Mouse (Mus musculus) left cerebral cortex, postnatal 14 days (tissue): ENCODE results near the gene Loxl4. TPM values are rescaled to one million over a fixed set of nuclear protein-coding genes. Genes with fewer than 3 reads are reported as not detected.

ENCODE experiments used
- DNase-seq, 2 experiments: peaks; one replicate each; pipeline ENCODE4 v3.0.0; 2021 to 2022; ENCODE audit warnings: low spot score in 2 of 2, mixed read lengths in 1 of 2
- intact Hi-C: fragments of 180-260 bp; cut with DNase I; formaldehyde crosslinking; loops from one replicate; pipeline ENCODE4 v1.15.1; 2025
- total RNA-seq, 2 experiments: library from RNA; stranded (reverse); gene quantifications; 2 replicates each; pipeline ENCODE4 v1.2.3; 2021

Loxl4 gene
- total RNA-seq, 2 experiments from 2014 or later = 0.30 TPM; not detected in 1

DNA sequence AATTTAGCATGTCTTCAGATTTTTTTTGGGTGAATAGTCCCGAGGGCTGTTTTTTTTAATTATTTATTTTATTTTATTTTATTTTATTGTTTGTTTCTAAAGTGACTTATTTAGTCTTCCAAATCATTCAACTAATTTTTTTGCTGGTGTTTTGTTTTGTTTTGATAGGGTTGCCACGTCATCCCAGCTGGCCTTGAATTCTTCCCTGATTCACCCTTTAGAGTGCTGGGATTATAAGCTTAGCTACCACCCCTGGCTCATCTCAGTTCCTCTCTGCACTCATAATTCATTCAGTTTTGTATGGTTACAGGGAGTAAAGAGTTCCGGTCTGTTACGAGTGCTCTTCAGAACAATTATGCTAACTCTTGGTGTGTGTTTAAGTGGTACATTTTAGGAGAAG lies 34.0 kb downstream of the Loxl4 start:
- DNase-seq = no peak
- intact Hi-C loops = no loop called here

DNA sequence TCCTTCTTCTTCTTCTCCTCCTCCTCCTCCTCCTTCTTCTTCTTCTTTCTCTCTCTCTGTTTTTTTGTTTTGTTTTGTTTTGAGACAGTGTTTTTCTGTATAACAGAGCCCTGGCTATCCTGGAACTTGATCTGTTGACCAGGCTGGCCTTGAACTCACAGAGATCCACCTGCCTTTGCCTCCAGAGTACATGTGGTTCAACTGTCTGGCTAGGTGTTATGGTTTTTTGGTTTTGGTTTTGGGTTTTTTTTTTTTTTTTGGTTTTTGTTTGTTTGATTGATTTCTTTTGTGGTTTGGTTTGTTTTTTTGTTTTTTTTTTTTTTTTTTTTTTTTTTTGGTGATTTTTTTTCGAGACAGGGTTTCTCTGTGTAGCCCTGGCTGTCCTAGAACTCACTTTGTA lies 35.8 kb downstream of the Loxl4 start:
- no peak for DNase-seq
- intact Hi-C loops = no loop called here

DNA sequence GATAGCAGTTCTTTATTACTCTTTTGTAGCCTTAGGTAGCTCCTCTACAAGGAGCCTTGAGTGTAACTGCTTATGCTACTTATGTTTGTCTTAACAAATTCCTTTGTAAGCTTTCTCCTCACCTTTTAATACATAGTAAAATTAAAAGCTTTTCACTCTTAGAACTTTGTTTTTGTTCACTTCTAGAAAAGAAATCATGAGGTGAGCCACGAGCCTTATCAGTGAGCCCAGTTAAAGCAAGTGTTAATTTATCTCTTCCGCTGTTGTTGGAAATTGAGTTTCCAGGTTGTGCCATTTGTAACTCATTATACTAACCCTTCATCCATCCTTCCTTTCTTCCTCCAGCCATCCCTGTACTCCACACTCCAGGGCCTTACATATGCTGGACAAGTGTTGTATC lies 37.3 kb downstream of the Loxl4 start:
- intact Hi-C loops = no loop called here
- no peak for DNase-seq

DNA sequence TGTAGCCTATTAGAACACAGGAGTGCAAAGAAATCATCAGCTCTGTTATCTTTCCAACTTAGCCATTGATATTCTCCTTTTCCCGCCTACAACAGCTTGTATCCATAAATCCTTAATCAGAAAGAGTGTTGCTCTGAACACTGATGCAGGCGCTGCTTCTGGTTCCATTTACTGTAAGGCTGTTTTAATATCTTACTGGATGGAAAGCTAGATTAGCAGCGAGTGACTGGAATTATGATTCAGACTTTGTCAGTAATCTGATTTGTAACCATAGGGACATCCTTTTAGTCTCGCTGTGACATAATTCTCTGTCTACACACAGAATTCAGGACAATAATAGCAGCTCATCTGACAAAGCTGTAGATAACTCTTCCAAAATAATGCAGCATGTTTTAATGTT lies 41.3 kb downstream of the Loxl4 start:
- no peak for DNase-seq
- intact Hi-C loops = no loop called here

DNA sequence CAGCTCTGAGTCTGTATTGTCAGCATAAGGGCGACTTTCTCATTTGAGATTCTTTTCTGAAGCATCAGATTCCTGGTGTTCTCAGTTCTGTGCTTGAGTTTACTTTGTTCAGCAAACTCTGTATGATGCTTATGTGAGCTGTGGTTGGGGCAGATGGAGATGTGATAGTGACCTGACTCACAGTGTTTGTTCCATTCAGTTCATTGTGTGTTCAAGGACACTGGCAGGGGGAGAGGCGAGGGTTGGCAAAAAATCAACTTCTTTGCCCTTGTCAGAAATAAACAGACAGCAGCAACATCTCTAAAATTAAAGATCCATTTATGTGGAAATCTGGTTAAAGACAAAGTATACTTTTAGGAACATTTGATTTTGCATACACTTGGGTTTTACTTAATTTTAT lies 43.5 kb downstream of the Loxl4 start:
- intact Hi-C loops = no loop called here
- DNase-seq = no peak

DNA sequence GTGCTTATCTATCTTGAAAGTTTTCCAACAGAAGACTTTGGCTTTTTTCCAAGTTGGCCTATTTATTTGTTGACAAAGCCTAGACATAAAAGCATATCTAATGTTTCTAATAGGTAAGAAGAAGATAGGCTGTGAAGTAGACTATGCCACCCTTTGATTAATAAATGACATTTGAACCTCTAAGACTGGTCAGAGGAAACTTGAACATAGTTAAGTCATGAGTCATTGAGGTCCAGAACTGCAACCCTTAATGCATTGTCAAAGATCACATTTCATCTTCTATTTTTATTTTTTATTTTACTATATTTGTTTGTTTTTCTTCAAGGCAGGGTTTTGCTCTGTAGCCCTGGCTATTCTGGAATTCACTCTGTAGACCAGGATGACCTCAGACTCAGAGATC lies 45.6 kb downstream of the Loxl4 start:
- intact Hi-C loops = no loop called here
- DNase-seq = no peak

DNA sequence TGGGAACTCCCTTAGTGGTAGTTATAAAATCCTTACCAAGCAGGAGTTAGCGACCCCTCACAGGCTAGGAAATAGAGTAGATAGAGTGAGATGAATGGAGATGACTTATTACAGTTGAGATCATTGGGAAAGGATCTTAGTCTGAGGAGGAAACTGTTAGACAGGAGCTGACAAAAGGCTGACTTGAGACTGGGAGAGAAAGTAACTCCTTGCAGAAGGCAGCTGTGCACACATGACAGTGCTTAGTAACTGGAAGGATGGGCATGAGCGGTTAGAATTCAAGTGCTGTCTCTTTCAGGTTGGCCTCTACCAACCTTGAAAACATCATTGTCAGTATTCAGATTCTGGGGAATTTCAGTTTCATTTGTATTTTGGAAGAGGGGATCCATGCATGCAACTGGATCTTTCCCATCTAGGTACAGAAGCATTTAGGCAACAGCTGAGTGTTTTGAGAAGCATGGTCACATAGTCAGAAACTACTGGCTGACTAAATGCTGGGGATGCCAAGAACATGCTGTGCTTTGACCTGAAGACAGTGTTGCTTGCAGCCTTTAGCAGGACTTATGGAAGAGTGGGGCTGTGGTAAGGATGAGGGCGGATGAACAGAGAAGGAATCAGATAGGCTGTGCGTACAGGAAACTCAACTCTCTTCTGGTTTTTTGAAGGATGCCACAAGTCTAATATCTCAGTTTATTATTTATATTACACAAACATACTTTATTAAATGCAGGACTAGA lies 46.2 kb downstream of the Loxl4 start:
- intact Hi-C loops = no loop called here
- DNase-seq = no peak

DNA sequence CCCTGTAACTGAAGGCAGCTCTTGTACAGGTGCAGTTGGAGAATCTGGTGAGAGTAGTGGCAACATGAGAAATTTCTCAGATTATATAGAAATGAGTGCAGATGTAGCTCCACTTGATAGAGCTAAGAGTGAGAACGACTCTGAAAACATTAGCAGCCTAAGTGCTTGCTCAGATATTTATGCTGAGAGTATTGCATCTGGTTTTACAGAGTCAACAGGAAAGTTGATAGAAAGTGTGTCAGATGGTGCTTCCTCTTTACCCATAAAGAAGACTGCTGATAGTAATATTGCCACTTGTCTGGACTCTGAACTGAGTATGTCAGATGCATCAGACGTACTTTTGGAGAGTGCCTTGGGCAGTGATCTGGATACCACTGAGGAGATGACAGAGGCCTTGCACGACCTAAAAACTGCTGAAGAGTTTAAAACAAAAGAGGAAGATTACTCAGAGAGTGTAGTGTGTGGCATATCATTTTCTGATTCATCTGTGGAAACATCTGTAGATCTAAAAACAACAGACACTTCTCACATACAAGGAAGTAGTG lies 48.8 kb downstream of the Loxl4 start:
- no peak for DNase-seq
- intact Hi-C loops = no loop called here

DNA sequence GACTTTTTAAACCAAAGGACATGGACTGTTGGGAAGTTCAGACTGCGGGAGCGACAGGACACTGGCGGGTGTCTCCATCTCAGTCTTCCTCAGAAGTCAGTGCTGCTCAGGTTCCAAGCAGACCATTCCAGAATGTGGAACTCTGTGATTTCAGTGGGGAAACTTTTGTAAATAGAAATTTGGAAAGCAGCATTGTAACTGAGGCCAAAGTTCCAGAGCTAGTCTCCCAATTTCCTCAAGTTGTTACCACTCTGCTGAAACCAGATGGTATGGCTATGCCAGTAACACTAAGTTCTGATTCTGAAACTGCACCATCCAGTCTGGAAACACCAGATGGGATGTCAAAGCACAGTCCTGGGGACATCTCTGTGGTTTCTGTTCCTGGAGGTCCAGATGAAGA lies 49.6 kb downstream of the Loxl4 start:
- no peak for DNase-seq
- intact Hi-C loops = no loop called here

DNA sequence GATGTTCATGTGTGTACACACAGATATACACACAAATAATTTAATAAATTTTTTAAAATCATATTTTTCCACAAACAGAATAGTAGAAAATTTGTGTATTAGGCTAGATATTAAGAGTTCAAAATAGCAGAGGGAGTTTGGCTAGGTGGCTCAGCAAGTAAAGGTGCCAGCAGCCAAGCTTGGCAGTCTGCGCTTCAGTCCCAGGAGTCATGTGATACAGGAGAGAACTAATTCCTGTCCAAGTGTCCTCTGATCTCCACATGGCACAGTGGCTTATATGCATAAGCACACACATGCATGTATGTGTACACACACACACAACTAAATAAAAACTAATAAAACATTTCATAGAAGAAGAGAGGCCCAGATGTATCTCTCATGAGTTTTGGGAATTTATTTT lies 50.6 kb downstream of the Loxl4 start:
- DNase-seq = no peak
- intact Hi-C loops = no loop called here

DNA sequence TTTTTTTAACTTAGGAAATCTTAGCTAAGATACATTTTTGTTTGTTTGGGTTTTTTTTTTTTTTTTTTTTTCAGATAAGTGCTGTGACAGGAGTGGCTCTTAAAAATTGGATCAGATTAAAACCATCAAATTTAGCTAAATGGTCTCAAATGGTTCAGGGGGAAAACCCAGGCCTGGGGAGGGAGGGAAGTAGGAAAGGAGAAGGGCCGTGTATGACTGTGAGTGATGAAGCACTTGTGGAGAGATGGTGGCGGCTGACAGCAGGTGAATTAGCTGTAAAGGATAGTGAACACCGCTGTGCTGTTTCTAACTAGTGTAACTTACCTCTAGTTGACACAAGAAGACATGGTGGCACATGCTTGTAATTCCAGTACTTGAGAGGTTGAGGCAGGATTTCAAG lies 53.9 kb downstream of the Loxl4 start:
- intact Hi-C loops = no loop called here
- DNase-seq = no peak

Other genes with a start within 250 kb of the Loxl4 start
- gene Crtac1, start 181.0 kb downstream of the Loxl4 start, total RNA-seq = 10 to 100 TPM; 77.3 to 88.9 TPM
- 10 to 100 TPM; 14.1 to 15.1 TPM for gene R3hcc1l, start 94.1 kb downstream of the Loxl4 start, total RNA-seq
- gene Pyroxd2, start 140.0 kb upstream of the Loxl4 start, total RNA-seq = 1 to 10 TPM; 2.8 to 2.9 TPM
- 10 to 100 TPM in 1 of 2 experiments, 1 to 10 TPM in 1; 9.4 to 11.1 TPM for gene Hps1, start 167.2 kb upstream of the Loxl4 start, total RNA-seq